Mouse (Mus musculus) neural tube, embryonic 11.5 days (tissue): ENCODE data around the gene Nol12. TPM values are rescaled to one million over a fixed set of nuclear protein-coding genes. Genes with fewer than 3 reads are reported as not detected.

Source experiments
- ATAC-seq: fragments of 200-750 bp; cut with Nextera tagmentation; 2 replicates; pipeline ENCODE4 v1.8.0; 2017; ENCODE audit warnings: moderate number of reproducible peaks, mild to moderate bottlenecking, moderate TSS enrichment, moderate library complexity; ENCODE audit not compliant: insufficient read depth, low FRiP score, low TSS enrichment
- DNase-seq: peaks from one replicate; pipeline ENCODE4 v3.0.0-alpha.2; 2015; ENCODE audit warnings: low spot score
- H3K27ac ChIP-seq: fragments of 300-500 bp; sonication (generic); 2 replicates; pipeline ENCODE4 v1.5.1; 2014; ENCODE audit warnings: low read depth, mild to moderate bottlenecking, low read length
- H3K27me3 ChIP-seq: fragments of 300-500 bp; sonication (generic); 2 replicates; pipeline ENCODE4 v1.6.1; 2014; ENCODE audit warnings: mild to moderate bottlenecking, low read length, mixed read lengths; ENCODE audit not compliant: control insufficient read depth, insufficient read depth
- H3K36me3 ChIP-seq: fragments of 300-500 bp; sonication (generic); 2 replicates; pipeline ENCODE4 v1.6.1; 2014; ENCODE audit warnings: mild to moderate bottlenecking, low read length, moderate library complexity, mixed read lengths; ENCODE audit not compliant: control insufficient read depth, insufficient read depth
- H3K4me1 ChIP-seq: fragments of 300-500 bp; sonication (generic); 2 replicates; pipeline ENCODE4 v1.6.1; 2014; ENCODE audit warnings: low read length, mixed read lengths; ENCODE audit not compliant: control insufficient read depth, insufficient read depth
- H3K4me2 ChIP-seq: fragments of 300-500 bp; sonication (generic); 2 replicates; pipeline ENCODE4 v1.6.1; 2014; ENCODE audit warnings: low read depth, mild to moderate bottlenecking, moderate library complexity
- H3K4me3 ChIP-seq: fragments of 300-500 bp; sonication (generic); 2 replicates; pipeline ENCODE4 v1.5.1; 2014; ENCODE audit warnings: low read depth, low read length
- H3K9ac ChIP-seq: fragments of 300-500 bp; sonication (generic); 2 replicates; pipeline ENCODE4 v1.6.1; 2014; ENCODE audit warnings: mild to moderate bottlenecking, low read length
- H3K9me3 ChIP-seq: fragments of 300-500 bp; sonication (generic); 2 replicates; pipeline ENCODE4 v1.6.1; 2016; ENCODE audit warnings: low read length; ENCODE audit not compliant: control insufficient read depth
- WGBS: fragments of 180-500 bp; shearing (Covaris S2); extraction: QIAGEN DNeasy Blood & Tissue Kit; methylation state at CpG from one replicate; pipeline ENCODE4 v1.1.7; 2014; 5-methylcytosine and 5-hydroxymethylcytosine counted together
- polyA plus RNA-seq: library from polyadenylated mRNA; unstranded; fragments of >200 nt; fragmentation: Nextera tagmentation; extraction: Ambion mirVana; gene quantifications from 2 replicates; pipeline ENCODE4 v1.2.1, GENCODE M21; 2014

Nol12 gene
- polyA plus RNA-seq, 1 experiment from 2014 or later = 55.9 TPM

DNA sequence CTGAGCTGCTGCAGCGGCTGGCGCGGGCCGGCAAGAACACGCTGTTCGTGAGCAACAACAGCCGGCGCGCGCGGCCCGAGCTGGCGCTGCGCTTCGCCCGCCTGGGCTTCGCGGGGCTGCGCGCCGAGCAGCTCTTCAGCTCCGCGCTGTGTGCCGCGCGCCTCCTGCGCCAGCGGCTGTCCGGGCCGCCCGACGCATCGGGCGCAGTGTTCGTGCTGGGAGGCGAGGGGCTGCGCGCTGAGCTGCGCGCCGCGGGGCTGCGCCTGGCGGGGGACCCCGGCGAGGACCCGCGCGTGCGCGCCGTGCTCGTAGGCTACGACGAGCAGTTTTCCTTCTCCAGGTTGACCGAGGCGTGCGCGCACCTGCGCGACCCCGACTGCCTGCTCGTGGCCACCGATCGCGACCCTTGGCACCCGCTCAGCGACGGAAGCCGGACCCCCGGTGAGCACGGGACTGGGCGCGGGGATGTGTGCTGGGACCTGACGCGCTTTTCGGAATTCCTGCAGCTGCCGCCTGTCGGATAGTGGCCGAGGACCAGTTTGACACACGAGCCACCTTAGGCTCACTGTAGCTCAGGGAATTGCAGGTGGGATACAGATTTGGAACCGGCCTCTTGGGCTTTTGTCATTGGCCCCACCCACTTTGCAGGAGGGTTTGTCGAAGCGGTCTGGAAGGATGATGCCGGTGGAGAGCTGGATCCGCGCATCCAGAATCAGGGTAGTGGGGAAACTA, 20.5 kb upstream of the Nol12 start:
- Histone ChIP-seq H3K27me3 (no peaks in the 10 kb centered on the region), H3K4me3 (peak overlapping the region; percentile 75), H3K4me2 (peak overlapping the region; percentile 97), H3K4me1 (peaks cover 20% of the 10 kb centered on the region), H3K27ac (peak overlapping the region; percentile 91), H3K9ac (peak overlapping the region; percentile 85), H3K9me3 (no peaks in the 10 kb centered on the region), H3K36me3 (peaks cover 6% of the 10 kb centered on the region)
- ATAC-seq = peak; percentile 64
- 0% methylated on average over 75 of the region's 87 CpGs for WGBS
- no peak for DNase-seq

DNA sequence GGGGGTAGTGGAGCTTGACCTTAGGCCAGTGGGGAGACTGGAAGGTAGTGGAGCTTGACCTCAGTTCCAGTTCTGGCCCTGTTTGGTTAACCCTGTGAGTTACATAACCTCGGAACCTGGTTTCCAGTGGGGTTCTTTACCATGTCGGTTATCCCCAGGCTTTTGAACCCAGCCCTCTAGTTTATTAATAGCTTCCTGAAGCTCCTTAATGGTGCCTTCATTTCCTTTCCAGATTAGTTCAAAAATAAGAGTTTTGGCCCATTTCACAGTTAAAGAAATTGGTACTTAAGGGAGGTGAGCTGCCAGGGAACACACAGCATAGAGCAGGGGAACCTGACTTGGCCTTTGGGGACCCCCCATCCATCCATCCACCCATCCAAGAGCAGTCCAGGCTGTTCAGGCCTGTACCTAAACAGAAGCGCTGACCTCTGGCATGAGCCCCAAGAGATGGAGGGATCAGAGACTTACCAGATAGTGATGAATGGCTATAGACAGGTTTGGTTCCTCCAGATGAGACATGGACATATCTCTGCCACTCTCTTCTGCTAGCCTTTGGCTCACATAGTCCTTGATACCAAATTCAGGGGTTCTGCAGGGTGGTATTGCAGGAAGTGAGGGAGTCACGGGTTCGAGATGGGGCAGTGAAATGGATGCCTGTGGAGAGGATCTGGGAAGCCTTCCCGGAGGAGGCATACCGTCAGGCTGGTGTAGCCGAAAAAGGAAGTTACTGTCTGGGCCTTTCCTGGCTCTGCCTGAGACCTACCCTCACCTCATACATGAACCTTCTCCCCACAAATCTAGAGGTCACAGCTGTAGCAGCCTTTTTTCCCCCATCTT, 19.7 kb upstream of the Nol12 start:
- Histone ChIP-seq H3K27ac (no peak overlapping the region), H3K4me3 (peak overlapping the region; percentile 75), H3K4me2 (peak overlapping the region; percentile 97), H3K4me1 (peaks cover 20% of the 10 kb centered on the region), H3K27me3 (no peaks in the 10 kb centered on the region), H3K9me3 (no peaks in the 10 kb centered on the region), H3K36me3 (peaks cover 6% of the 10 kb centered on the region), H3K9ac (peak overlapping the region; percentile 85)
- no peak for DNase-seq
- no peak for ATAC-seq
- WGBS = 52% methylated on average over 8 of the region's 8 CpGs

GRCm38 (mm10) chr15:78915660-78916017, 19.1 kb upstream of the Nol12 start:
- ATAC-seq = no peak
- Histone ChIP-seq H3K9ac (peak overlapping the region; percentile 49; the same call in 1 of the 2 replicates), H3K4me1 (peaks cover 20% of the 10 kb centered on the region), H3K4me2 (peak overlapping the region; percentile 97), H3K27me3 (no peaks in the 10 kb centered on the region), H3K27ac (no peak overlapping the region), H3K9me3 (no peaks in the 10 kb centered on the region), H3K36me3 (peaks cover 6% of the 10 kb centered on the region), H3K4me3 (peak overlapping the region; percentile 75)
- DNase-seq = peak; percentile 75
- 5% methylated on average over 8 of the region's 8 CpGs for WGBS

GRCm38 (mm10) chr15:78916052-78916826, 18.5 kb upstream of the Nol12 start:
- peak overlapping the region; percentile 49 for H3K9ac ChIP-seq
- H3K4me2 ChIP-seq = peak overlapping the region; percentile 97
- H3K27ac ChIP-seq = no peak overlapping the region; the same call in 1 of the 2 replicates
- H3K4me1 ChIP-seq = peaks cover 20% of the 10 kb centered on the region
- H3K4me3 ChIP-seq = peak overlapping the region; percentile 75
- 51% methylated on average over 12 of the region's 12 CpGs for WGBS
- DNase-seq (peak; percentile 30), ATAC-seq (no peak)
- H3K27me3 ChIP-seq = no peaks in the 10 kb centered on the region
- peaks cover 6% of the 10 kb centered on the region for H3K36me3 ChIP-seq
- H3K9me3 ChIP-seq = no peaks in the 10 kb centered on the region

- no peak for ATAC-seq
- Histone ChIP-seq H3K4me1 (peaks cover 20% of the 10 kb centered on the region), H3K27ac (no peak overlapping the region), H3K9ac (no peak overlapping the region), H3K4me3 (no peak overlapping the region), H3K36me3 (peaks cover 6% of the 10 kb centered on the region), H3K4me2 (no peak overlapping the region), H3K9me3 (no peaks in the 10 kb centered on the region), H3K27me3 (no peaks in the 10 kb centered on the region)
- no peak for DNase-seq
- WGBS = 91% methylated on average over 23 of the region's 23 CpGs
Observed at GRCm38 (mm10) chr15:78918126-78918525, 16.6 kb upstream of the Nol12 start.

- Histone ChIP-seq H3K4me2 (no peak overlapping the region), H3K4me1 (peaks cover 17% of the 10 kb centered on the region), H3K27ac (no peak overlapping the region), H3K9me3 (no peaks in the 10 kb centered on the region), H3K36me3 (peaks cover 6% of the 10 kb centered on the region), H3K9ac (no peak overlapping the region), H3K4me3 (no peak overlapping the region), H3K27me3 (no peaks in the 10 kb centered on the region)
- DNase-seq = no peak
- ATAC-seq = no peak
- 81% methylated on average over 12 of the region's 12 CpGs for WGBS
Observed at GRCm38 (mm10) chr15:78919914-78920313, 14.8 kb upstream of the Nol12 start.

DNA sequence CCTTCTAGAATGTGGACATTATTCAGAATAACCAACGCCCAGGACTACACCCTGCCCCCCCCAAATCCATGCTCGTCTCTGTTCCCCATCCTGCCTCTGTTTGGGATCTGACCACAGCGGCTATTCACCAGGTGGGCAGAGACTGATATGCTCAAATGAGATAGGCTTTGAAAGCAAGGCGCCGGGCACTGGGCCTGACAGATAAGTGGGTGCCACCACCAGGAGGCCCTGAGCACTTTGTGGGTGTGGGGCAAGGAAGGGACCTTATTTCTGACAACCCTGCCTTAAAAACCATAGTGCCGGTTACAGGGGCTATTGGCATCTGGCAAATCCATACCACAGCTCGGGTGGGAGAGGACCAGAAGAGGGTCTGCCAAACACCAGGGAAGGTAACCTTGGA, 12.0 kb upstream of the Nol12 start:
- ATAC-seq (no peak), DNase-seq (no peak)
- peaks cover 4% of the 10 kb centered on the region; the same call in 1 of the 2 replicates for H3K27me3 ChIP-seq
- no peak overlapping the region for H3K9ac ChIP-seq
- H3K9me3 ChIP-seq = no peaks in the 10 kb centered on the region
- H3K27ac ChIP-seq = no peak overlapping the region
- WGBS = 90% methylated on average over 7 of the region's 7 CpGs
- H3K4me1 ChIP-seq = peaks cover 18% of the 10 kb centered on the region
- no peak overlapping the region for H3K4me3 ChIP-seq
- H3K36me3 ChIP-seq = peaks cover 6% of the 10 kb centered on the region
- H3K4me2 ChIP-seq = no peak overlapping the region

DNA sequence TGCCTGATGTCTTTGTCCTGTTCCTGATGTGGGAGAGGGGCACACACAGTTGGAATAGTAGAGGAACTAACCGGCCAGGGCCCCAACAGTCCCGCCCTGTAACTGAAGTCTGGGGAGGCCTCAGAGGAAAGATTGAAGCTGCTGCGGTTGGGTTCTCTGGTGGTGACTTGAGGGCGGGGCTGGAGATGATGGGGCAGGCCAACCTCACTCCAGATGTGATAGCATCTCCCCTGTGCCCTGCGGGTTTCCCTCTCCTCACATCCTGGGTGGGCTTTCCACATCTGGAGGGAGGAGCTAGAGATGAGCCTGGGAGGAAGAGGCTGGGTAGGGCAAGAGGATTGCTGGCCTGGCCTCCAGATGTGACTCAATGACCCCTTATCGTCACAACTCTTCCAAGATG, 11.1 kb upstream of the Nol12 start:
- Histone ChIP-seq H3K9me3 (no peaks in the 10 kb centered on the region), H3K4me1 (peaks cover 23% of the 10 kb centered on the region), H3K27ac (no peak overlapping the region), H3K27me3 (peaks cover 4% of the 10 kb centered on the region; the same call in 1 of the 2 replicates), H3K4me3 (no peak overlapping the region), H3K36me3 (no peaks in the 10 kb centered on the region), H3K9ac (no peak overlapping the region), H3K4me2 (no peak overlapping the region)
- ATAC-seq (no peak), DNase-seq (no peak)
- 61% methylated on average over 6 of the region's 6 CpGs for WGBS
